Mouse (Mus musculus) liver, embryonic 12.5 days (tissue): ENCODE measurements at regions not wholly inside any gene's neighbourhood (a gene's known extent, or its start where the extent isn't known, plus 50 kb on each side); places are given as distances from the start of the nearest gene placed in this dataset.

ENCODE experiments used
- ATAC-seq: fragments of 200-750 bp; cut with Nextera tagmentation; 2 replicates; pipeline ENCODE4 v1.8.0; 2017; ENCODE audit warnings: moderate number of reproducible peaks, mild to moderate bottlenecking, moderate library complexity
- H3K27ac ChIP-seq: fragments of 300-500 bp; sonication (generic); 2 replicates; pipeline ENCODE4 v1.5.1; 2016; ENCODE audit warnings: mild to moderate bottlenecking
- H3K27me3 ChIP-seq: fragments of 300-500 bp; sonication (generic); replicated peaks from 2 replicates; pipeline ENCODE4 v1.6.1; 2016; ENCODE audit warnings: mild to moderate bottlenecking, moderate library complexity
- H3K36me3 ChIP-seq: fragments of 300-500 bp; sonication (generic); 2 replicates; pipeline ENCODE4 v1.6.1; 2016; ENCODE audit warnings: mild to moderate bottlenecking, moderate library complexity
- H3K4me1 ChIP-seq: fragments of 300-500 bp; sonication (generic); 2 replicates; pipeline ENCODE4 v1.6.1; 2016
- H3K4me2 ChIP-seq: fragments of 300-500 bp; sonication (generic); 2 replicates; pipeline ENCODE4 v1.6.1; 2016; ENCODE audit warnings: mild to moderate bottlenecking, moderate library complexity
- H3K4me3 ChIP-seq: fragments of 300-500 bp; sonication (generic); 2 replicates; pipeline ENCODE4 v1.5.1; 2016; ENCODE audit warnings: mild to moderate bottlenecking, moderate library complexity
- H3K9ac ChIP-seq: fragments of 300-500 bp; sonication (generic); 2 replicates; pipeline ENCODE4 v1.6.1; 2016; ENCODE audit warnings: mild to moderate bottlenecking, moderate library complexity
- H3K9me3 ChIP-seq: fragments of 300-500 bp; sonication (generic); replicated peaks from 2 replicates; pipeline ENCODE4 v1.6.1; 2016; ENCODE audit warnings: mild to moderate bottlenecking, moderate library complexity
- WGBS: fragments of 180-500 bp; shearing (Covaris S2); methylation state at CpG from one replicate; pipeline ENCODE4 v1.1.7; 2016; ENCODE audit not compliant: insufficient replicate concordance; 5-methylcytosine and 5-hydroxymethylcytosine counted together

GRCm38 (mm10) chr6:102913776-102914175 is 340.9 kb upstream of the Cntn3 start:
- Histone ChIP-seq H3K27me3 (no peaks in the 10 kb centered on the region), H3K36me3 (no peaks in the 10 kb centered on the region), H3K9me3 (no peaks in the 10 kb centered on the region), H3K4me3 (no peak overlapping the region), H3K27ac (no peak overlapping the region), H3K9ac (no peak overlapping the region), H3K4me1 (no peaks in the 10 kb centered on the region), H3K4me2 (no peak overlapping the region)
- 37% methylated on average over 2 of the region's 2 CpGs for WGBS
- ATAC-seq: no peak

- no peaks in the 10 kb centered on the region for H3K27me3 ChIP-seq
- no peak for ATAC-seq
- no peak overlapping the region for H3K4me2 ChIP-seq
- H3K9ac ChIP-seq: no peak overlapping the region
- no peaks in the 10 kb centered on the region for H3K36me3 ChIP-seq
- no peak overlapping the region for H3K4me3 ChIP-seq
- 68% methylated on average over 5 of the region's 5 CpGs for WGBS
- H3K9me3 ChIP-seq: no peaks in the 10 kb centered on the region
- H3K27ac ChIP-seq: no peak overlapping the region
- no peaks in the 10 kb centered on the region for H3K4me1 ChIP-seq
Measured at GRCm38 (mm10) chr6:102903960-102904359, 331.1 kb upstream of the Cntn3 start.

GRCm38 (mm10) chr6:102900407-102901110 is 327.7 kb upstream of the Cntn3 start:
- 32% methylated on average over 1 of the region's 1 CpGs for WGBS
- peak; percentile 100 for ATAC-seq
- H3K4me3 ChIP-seq: no peak overlapping the region
- no peak overlapping the region for H3K9ac ChIP-seq
- no peaks in the 10 kb centered on the region for H3K4me1 ChIP-seq
- H3K9me3 ChIP-seq: no peaks in the 10 kb centered on the region
- peak overlapping the region; percentile 54; the same call in 1 of the 2 replicates for H3K27ac ChIP-seq
- H3K36me3 ChIP-seq: no peaks in the 10 kb centered on the region
- H3K27me3 ChIP-seq: no peaks in the 10 kb centered on the region
- no peak overlapping the region for H3K4me2 ChIP-seq

- Histone ChIP-seq H3K9ac (no peak overlapping the region), H3K4me1 (no peaks in the 10 kb centered on the region), H3K27ac (no peak overlapping the region), H3K9me3 (no peaks in the 10 kb centered on the region), H3K27me3 (no peaks in the 10 kb centered on the region), H3K36me3 (no peaks in the 10 kb centered on the region), H3K4me3 (no peak overlapping the region), H3K4me2 (no peak overlapping the region)
- no peak for ATAC-seq
- 23% methylated on average over 1 of the region's 1 CpGs for WGBS
Measured at GRCm38 (mm10) chr6:102868404-102868803, 295.5 kb upstream of the Cntn3 start.

GRCm38 (mm10) chr6:102844507-102844906 is 271.6 kb upstream of the Cntn3 start:
- ATAC-seq: no peak
- Histone ChIP-seq H3K4me3 (no peak overlapping the region), H3K4me1 (no peaks in the 10 kb centered on the region), H3K4me2 (no peak overlapping the region), H3K36me3 (no peaks in the 10 kb centered on the region), H3K9me3 (no peaks in the 10 kb centered on the region), H3K9ac (no peak overlapping the region), H3K27me3 (no peaks in the 10 kb centered on the region), H3K27ac (no peak overlapping the region)
- WGBS: 18% methylated on average over 1 of the region's 1 CpGs

GRCm38 (mm10) chr6:102833151-102833550 is 260.2 kb upstream of the Cntn3 start:
- no peaks in the 10 kb centered on the region for H3K36me3 ChIP-seq
- no peak overlapping the region for H3K27ac ChIP-seq
- no peaks in the 10 kb centered on the region for H3K27me3 ChIP-seq
- H3K4me2 ChIP-seq: no peak overlapping the region
- H3K9me3 ChIP-seq: no peaks in the 10 kb centered on the region
- H3K4me1 ChIP-seq: no peaks in the 10 kb centered on the region
- ATAC-seq: no peak
- no peak overlapping the region for H3K9ac ChIP-seq
- no peak overlapping the region for H3K4me3 ChIP-seq
- WGBS: 31% methylated on average over 2 of the region's 2 CpGs
